Mouse (Mus musculus) bone marrow, adult 2 months (tissue): Measurements from ENCODE around the gene Kifc5b. TPM values are rescaled to one million over a fixed set of nuclear protein-coding genes. Genes with fewer than 3 reads are reported as not detected.
A peak's percentile ranks its signal among the peaks of the same experiment; 100 is the strongest.
"Not testable (repeated sequence)": the region's sequence is repeated elsewhere in the genome, so short reads cannot be mapped to it uniquely, and the experiment has no call there.

ENCODE experiments used
- H3K27ac ChIP-seq: fragments of 200-500 bp; 2 replicates; pipeline ENCODE4 v1.5.1; 2012; ENCODE audit warnings: low read depth, mild to moderate bottlenecking, control low read depth, inconsistent platforms, low read length; ENCODE audit not compliant: control insufficient read depth, poor library complexity, insufficient read depth
- H3K4me1 ChIP-seq: fragments of 200-500 bp; 2 replicates; pipeline ENCODE4 v1.6.1; 2011; ENCODE audit warnings: low read length; ENCODE audit not compliant: control insufficient read depth, insufficient read depth
- H3K4me3 ChIP-seq: fragments of 200-500 bp; replicated peaks from 2 replicates; pipeline ENCODE3; 2011; ENCODE audit warnings: mild to moderate bottlenecking, low read depth, low read length, control low read depth; ENCODE audit not compliant: control insufficient read depth
- CTCF ChIP-seq: fragments of 200-500 bp; IDR thresholded peaks from 2 replicates; pipeline ENCODE4 v1.5.1; 2011; ENCODE audit warnings: low read length, control low read depth; ENCODE audit not compliant: control insufficient read depth, insufficient read depth
- POLR2A ChIP-seq: fragments of 200-500 bp; IDR thresholded peaks from 2 replicates; pipeline ENCODE4 v1.6.1; 2011; ENCODE audit warnings: low read depth, mild to moderate bottlenecking, control low read depth, low read length, borderline replicate concordance; ENCODE audit not compliant: control insufficient read depth
- WGBS: fragments of 180-500 bp; shearing (Covaris S2); methylation state at CpG from one replicate; pipeline ENCODE4 v1.1.7; 2018; 5-methylcytosine and 5-hydroxymethylcytosine counted together
- polyA plus RNA-seq: library from polyadenylated mRNA; stranded (reverse); fragments of >200 nt; gene quantifications from 2 replicates; pipeline ENCODE4 v1.2.4, GENCODE M21; 2011; ENCODE audit warnings: low replicate concordance; ENCODE audit not compliant: missing spikeins, insufficient read depth, insufficient read length

The Kifc5b gene
- polyA plus RNA-seq, 1 experiment, result 50.8 TPM

DNA sequence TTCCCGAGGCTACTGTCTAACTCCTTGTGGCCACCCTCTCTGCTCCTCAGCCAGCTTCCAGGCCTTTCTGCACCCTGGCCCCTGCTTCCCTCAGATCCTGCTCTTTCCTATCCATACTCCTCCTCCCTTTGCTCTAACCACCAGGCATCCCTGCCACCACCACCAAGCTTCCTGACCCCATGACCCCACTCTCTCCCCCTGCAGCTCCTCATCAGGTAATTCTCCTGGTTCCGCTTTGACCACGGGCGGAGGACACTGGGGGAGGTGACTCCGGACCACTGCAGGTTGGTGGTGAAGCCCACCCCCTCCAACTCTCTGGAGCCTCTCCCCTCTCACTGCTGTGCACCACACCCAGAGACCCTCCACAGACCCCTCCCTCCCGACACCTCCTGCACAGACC, 50.6 kb downstream of the Kifc5b start:
- no peaks in the 10 kb centered on the region for H3K4me1 ChIP-seq
- WGBS, result 92% methylated on average over 6 of the region's 6 CpGs
- no peak overlapping the region for H3K27ac ChIP-seq
- H3K4me3 ChIP-seq, result no peak overlapping the region
- TF ChIP-seq POLR2A (no peak), CTCF (no peak)

DNA sequence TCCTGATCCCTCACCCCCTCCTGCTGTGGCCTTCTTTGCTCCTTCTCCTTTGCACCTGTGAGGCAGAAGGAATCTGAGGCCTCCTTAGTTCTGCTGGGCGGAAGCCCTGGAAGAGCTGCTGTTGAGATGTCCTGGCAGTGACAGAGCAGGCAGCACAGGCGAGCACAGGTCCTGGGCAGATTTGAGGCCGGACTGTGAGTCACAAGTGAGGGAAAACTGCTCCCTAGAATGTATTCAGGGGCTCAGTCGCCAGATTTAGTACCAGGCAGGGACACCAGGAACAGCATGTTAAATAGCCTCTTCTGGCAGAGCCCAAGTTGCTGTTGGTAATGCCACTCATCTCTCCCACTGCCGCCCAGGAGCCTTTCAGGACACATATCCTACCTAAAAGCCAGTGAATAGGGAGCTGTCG, 51.3 kb downstream of the Kifc5b start:
- 82% methylated on average over 6 of the region's 6 CpGs for WGBS

DNA sequence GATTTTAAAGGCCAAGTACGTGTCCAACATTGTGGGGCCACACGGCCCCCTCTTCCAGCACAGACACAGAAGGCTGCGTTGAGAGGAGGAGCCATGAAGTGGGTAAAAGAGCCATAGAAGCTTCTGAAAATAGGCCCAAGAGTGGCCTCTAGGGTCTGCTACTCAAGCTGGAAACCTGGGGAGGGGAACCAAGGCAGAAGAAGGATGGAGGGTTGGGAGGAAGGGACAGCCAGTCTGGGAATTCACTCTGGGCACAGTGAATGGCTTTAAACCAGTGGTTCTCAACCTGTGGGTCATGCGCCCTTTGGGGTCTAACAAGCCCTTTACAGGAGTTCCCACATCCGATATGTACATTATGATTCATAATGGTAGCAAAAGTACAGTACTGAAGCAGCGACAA, 52.4 kb downstream of the Kifc5b start:
- Histone ChIP-seq H3K4me1 (no peaks in the 10 kb centered on the region; the same call in 1 of the 2 replicates), H3K4me3 (no peak overlapping the region), H3K27ac (no peak overlapping the region)
- 80% methylated on average over 6 of the region's 6 CpGs for WGBS
- TF ChIP-seq POLR2A, result no peak
- TF ChIP-seq CTCF, result no peak

More for the DNA sequence above, 51.3 kb downstream of the Kifc5b start:
- Histone ChIP-seq H3K4me3 (no peak overlapping the region), H3K27ac (no peak overlapping the region), H3K4me1 (no peaks in the 10 kb centered on the region)
- TF ChIP-seq POLR2A (no peak), CTCF (no peak)

GRCm38 (mm10) chr17:26970221-26970620, 53.3 kb downstream of the Kifc5b start:
- TF ChIP-seq POLR2A, result no peak
- no peak for TF ChIP-seq CTCF
- 66% methylated on average over 12 of the region's 12 CpGs for WGBS
- Histone ChIP-seq H3K4me1 (no peaks in the 10 kb centered on the region; the same call in 1 of the 2 replicates), H3K27ac (no peak overlapping the region), H3K4me3 (no peak overlapping the region)

GRCm38 (mm10) chr17:26971247-26971905, 54.5 kb downstream of the Kifc5b start:
- WGBS, result 78% methylated on average over 8 of the region's 8 CpGs
- Histone ChIP-seq H3K4me3 (no peak overlapping the region), H3K27ac (no peak overlapping the region), H3K4me1 (no peaks in the 10 kb centered on the region; the same call in 1 of the 2 replicates)
- TF ChIP-seq CTCF (no peak), POLR2A (no peak)

DNA sequence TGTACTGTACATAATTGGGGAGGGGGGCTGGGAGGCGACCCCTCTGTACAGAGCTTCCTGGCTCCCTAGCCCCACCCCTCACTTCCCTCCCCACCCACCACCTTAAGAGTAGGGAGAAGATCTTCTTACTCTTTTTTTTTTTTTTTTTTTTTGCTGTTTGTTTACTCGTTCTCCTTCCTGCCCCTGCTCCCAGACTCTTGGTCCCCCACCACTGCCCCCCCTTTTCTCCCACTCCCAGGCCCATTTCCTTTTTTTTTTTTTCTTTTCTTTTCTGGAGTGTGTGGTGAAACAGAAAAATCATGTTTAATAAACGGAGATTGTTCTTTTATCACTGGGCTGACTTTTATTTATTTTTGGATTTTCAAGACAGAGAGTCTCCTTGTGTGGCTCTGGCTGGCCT, 55.2 kb downstream of the Kifc5b start:
- no peak for TF ChIP-seq POLR2A
- no peak for TF ChIP-seq CTCF
- peak overlapping the region; percentile 92 for H3K27ac ChIP-seq
- WGBS, result 2% methylated on average over 3 of the region's 3 CpGs
- no peaks in the 10 kb centered on the region; the same call in 1 of the 2 replicates for H3K4me1 ChIP-seq
- H3K4me3 ChIP-seq, result peak overlapping the region; percentile 99

DNA sequence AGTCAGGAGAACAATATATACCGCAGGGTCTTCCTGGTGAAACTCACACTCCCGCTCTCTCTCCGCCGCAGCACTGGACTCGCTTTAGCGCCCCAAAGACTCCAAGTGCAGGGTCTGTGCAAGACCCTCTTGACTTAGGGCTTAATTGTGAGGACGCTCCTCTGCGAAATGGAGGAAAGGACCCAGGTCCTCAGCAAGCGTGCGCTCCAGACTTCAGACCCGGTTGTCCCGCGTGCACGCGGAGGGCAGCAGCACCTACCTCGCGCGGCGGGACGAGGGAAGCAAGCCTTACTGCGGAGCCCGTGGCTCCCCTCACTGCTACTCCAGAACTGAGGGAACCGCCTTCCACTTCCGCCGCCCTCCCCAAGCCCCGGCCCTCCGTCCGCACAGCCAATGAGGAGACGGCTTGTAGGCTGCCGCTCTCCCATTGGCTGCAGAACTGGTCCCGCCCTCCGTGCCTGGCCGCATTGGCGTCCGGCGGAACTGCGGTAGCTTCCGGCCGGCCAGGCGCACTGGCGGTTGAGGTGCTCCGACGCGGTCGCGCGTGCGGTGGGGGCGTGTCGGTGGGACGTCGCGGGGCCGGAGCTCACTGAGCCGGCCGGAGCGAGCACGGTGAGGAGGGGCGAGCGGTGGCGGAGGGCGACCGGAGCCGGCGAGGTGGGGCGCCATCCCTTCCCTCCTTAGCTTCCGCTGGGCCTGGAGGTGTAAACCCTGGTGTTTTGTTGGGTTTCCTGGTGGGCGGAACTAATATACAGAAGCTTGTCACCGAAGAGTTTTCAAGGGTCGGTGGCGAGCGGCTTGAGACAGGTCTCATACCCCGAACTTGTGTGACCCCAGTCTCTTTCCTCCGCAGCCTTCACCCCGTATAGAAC, 56.0 kb downstream of the Kifc5b start, which contains the start of gene Zbtb9:
Gene Zbtb9 (plus strand): TSS at position 465 of the 872 bp plus-strand sequence.
- Histone ChIP-seq H3K4me3 (peak within 1 kb of the TSS; percentile 99), H3K27ac (peak within 1 kb of the TSS; percentile 92), H3K4me1 (no peaks in the 10 kb centered on the region; the same call in 1 of the 2 replicates)
- TF ChIP-seq CTCF (no peak), POLR2A (peak; percentile 99)
- WGBS, result under 1% methylated on average over 74 of the region's 75 CpGs

DNA sequence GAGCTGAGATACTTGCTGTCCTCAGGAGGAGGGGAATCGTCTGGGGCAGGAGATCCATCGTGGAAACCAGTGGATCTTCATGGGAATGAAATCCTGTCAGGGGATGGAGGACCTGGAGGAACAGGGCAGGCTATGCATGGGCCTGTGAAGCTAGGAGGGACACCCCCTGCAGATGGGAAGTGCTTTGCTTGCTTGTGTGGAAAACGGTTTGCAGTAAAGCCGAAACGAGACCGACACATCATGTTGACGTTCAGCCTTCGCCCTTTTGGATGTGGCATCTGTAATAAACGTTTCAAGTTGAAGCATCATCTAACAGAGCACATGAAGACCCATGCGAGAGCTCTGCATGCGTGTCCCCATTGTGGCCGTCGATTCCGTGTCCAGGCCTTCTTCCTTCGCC, 57.7 kb downstream of the Kifc5b start:
- TF ChIP-seq POLR2A (no peak), CTCF (no peak)
- Histone ChIP-seq H3K27ac (no peak overlapping the region), H3K4me1 (no peaks in the 10 kb centered on the region; the same call in 1 of the 2 replicates), H3K4me3 (no peak overlapping the region)
- WGBS, result 85% methylated on average over 15 of the region's 15 CpGs

- no peak for TF ChIP-seq CTCF
- no peak for TF ChIP-seq POLR2A
- H3K27ac ChIP-seq, result no peak overlapping the region
- H3K4me1 ChIP-seq, result peaks cover 3% of the 10 kb centered on the region; the same call in 1 of the 2 replicates
- H3K4me3 ChIP-seq, result no peak overlapping the region
Observed at GRCm38 (mm10) chr17:26975415-26975814, 58.5 kb downstream of the Kifc5b start.

GRCm38 (mm10) chr17:26977354-26977753, 60.5 kb downstream of the Kifc5b start:
- H3K27ac ChIP-seq, H3K4me1 ChIP-seq, H3K4me3 ChIP-seq: not testable (repeated sequence)
- WGBS, result 83% methylated on average over 6 of the region's 6 CpGs
